Mouse (Mus musculus) embryonic facial prominence, embryonic 11.5 days (tissue): Measurements from ENCODE around the gene Upk3a. TPM values are rescaled to one million over a fixed set of nuclear protein-coding genes. Genes with fewer than 3 reads are reported as not detected.

ENCODE experiments used
- ATAC-seq: fragments of 200-750 bp; cut with Nextera tagmentation; replicated peaks from 2 replicates; pipeline ENCODE4 v1.8.0; 2017; ENCODE audit warnings: low read depth; ENCODE audit not compliant: insufficient number of reproducible peaks, low FRiP score, low TSS enrichment
- DNase-seq: peaks from one replicate; pipeline ENCODE4 v3.0.0-alpha.2; 2015; ENCODE audit warnings: low spot score
- H3K27ac ChIP-seq: fragments of 300-500 bp; sonication (generic); replicated peaks from 2 replicates; pipeline ENCODE4 v1.5.1; 2014; ENCODE audit warnings: mild to moderate bottlenecking, low read depth, low read length, control low read depth
- H3K27me3 ChIP-seq: fragments of 300-500 bp; sonication (generic); 2 replicates; pipeline ENCODE4 v1.6.1; 2014; ENCODE audit warnings: mild to moderate bottlenecking, low read length, moderate library complexity, mixed read lengths; ENCODE audit not compliant: control insufficient read depth, insufficient read depth
- H3K36me3 ChIP-seq: fragments of 300-500 bp; sonication (generic); replicated peaks from 2 replicates; pipeline ENCODE4 v1.6.1; 2014; ENCODE audit warnings: low read depth, mild to moderate bottlenecking, low read length, moderate library complexity, mixed read lengths; ENCODE audit not compliant: control insufficient read depth, insufficient read depth
- H3K4me1 ChIP-seq: fragments of 300-500 bp; sonication (generic); 2 replicates; pipeline ENCODE4 v1.6.1; 2014; ENCODE audit warnings: low read length, mixed read lengths; ENCODE audit not compliant: control insufficient read depth, insufficient read depth
- H3K4me2 ChIP-seq: fragments of 300-500 bp; sonication (generic); 2 replicates; pipeline ENCODE4 v1.6.1; 2014; ENCODE audit warnings: low read depth, mild to moderate bottlenecking, control low read depth, low read length, moderate library complexity
- H3K4me3 ChIP-seq: fragments of 300-500 bp; sonication (generic); 2 replicates; pipeline ENCODE4 v1.5.1; 2014; ENCODE audit warnings: low read depth, low read length, control low read depth
- H3K9ac ChIP-seq: fragments of 300-500 bp; sonication (generic); replicated peaks from 2 replicates; pipeline ENCODE4 v1.6.1; 2014; ENCODE audit warnings: mild to moderate bottlenecking, control low read depth, low read length
- H3K9me3 ChIP-seq: fragments of 300-500 bp; sonication (generic); replicated peaks from 2 replicates; pipeline ENCODE4 v1.6.1; 2016; ENCODE audit warnings: mild to moderate bottlenecking, low read length, inconsistent platforms, mixed read lengths; ENCODE audit not compliant: control insufficient read depth
- WGBS: fragments of 180-500 bp; shearing (Covaris S2); extraction: QIAGEN DNeasy Blood & Tissue Kit; methylation state at CpG from one replicate; pipeline ENCODE4 v1.1.7; 2014; 5-methylcytosine and 5-hydroxymethylcytosine counted together
- polyA plus RNA-seq: library from polyadenylated mRNA; unstranded; fragments of >200 nt; fragmentation: Nextera tagmentation; extraction: Ambion mirVana; gene quantifications from 2 replicates; pipeline ENCODE4 v1.2.1, GENCODE M21; 2014

Upk3a gene
- polyA plus RNA-seq, 1 experiment from 2014 or later, result not detected

- H3K27me3 ChIP-seq, result no peaks in the 10 kb centered on the region
- H3K9me3 ChIP-seq, result no peaks in the 10 kb centered on the region
- DNase-seq (no peak), ATAC-seq (no peak)
- H3K4me1 ChIP-seq, result no peaks in the 10 kb centered on the region
- H3K4me3 ChIP-seq, result no peak overlapping the region
- H3K4me2 ChIP-seq, result no peak overlapping the region
- no peaks in the 10 kb centered on the region for H3K36me3 ChIP-seq
- no peak overlapping the region for H3K9ac ChIP-seq
- no peak overlapping the region for H3K27ac ChIP-seq
- WGBS, result 89% methylated on average over 14 of the region's 14 CpGs
Measured at GRCm38 (mm10) chr15:85046230-85046950, 29.4 kb downstream of the Upk3a start.

GRCm38 (mm10) chr15:85047865-85048264, 30.9 kb downstream of the Upk3a start:
- Histone ChIP-seq H3K4me3 (no peak overlapping the region), H3K4me1 (no peaks in the 10 kb centered on the region), H3K9ac (no peak overlapping the region), H3K27ac (no peak overlapping the region), H3K36me3 (no peaks in the 10 kb centered on the region), H3K4me2 (no peak overlapping the region), H3K27me3 (no peaks in the 10 kb centered on the region), H3K9me3 (no peaks in the 10 kb centered on the region)
- ATAC-seq (no peak), DNase-seq (no peak)
- 87% methylated on average over 4 of the region's 4 CpGs for WGBS

GRCm38 (mm10) chr15:85049758-85050157, 32.8 kb downstream of the Upk3a start:
- Histone ChIP-seq H3K4me3 (no peak overlapping the region), H3K4me1 (no peaks in the 10 kb centered on the region), H3K9ac (no peak overlapping the region), H3K27me3 (no peaks in the 10 kb centered on the region), H3K4me2 (no peak overlapping the region), H3K27ac (no peak overlapping the region), H3K9me3 (no peaks in the 10 kb centered on the region), H3K36me3 (no peaks in the 10 kb centered on the region)
- no peak for ATAC-seq
- no peak for DNase-seq
- WGBS, result 100% methylated on average over 1 of the region's 1 CpGs

GRCm38 (mm10) chr15:85054098-85054497, 37.2 kb downstream of the Upk3a start:
- no peaks in the 10 kb centered on the region for H3K4me1 ChIP-seq
- H3K4me3 ChIP-seq, result no peak overlapping the region
- H3K27ac ChIP-seq, result no peak overlapping the region
- H3K27me3 ChIP-seq, result no peaks in the 10 kb centered on the region
- 91% methylated on average over 3 of the region's 3 CpGs for WGBS
- H3K9me3 ChIP-seq, result no peaks in the 10 kb centered on the region
- no peak for DNase-seq
- H3K36me3 ChIP-seq, result no peaks in the 10 kb centered on the region
- no peak overlapping the region for H3K4me2 ChIP-seq
- ATAC-seq, result no peak
- H3K9ac ChIP-seq, result no peak overlapping the region

GRCm38 (mm10) chr15:85055186-85055585, 38.2 kb downstream of the Upk3a start:
- Histone ChIP-seq H3K36me3 (no peaks in the 10 kb centered on the region), H3K4me2 (no peak overlapping the region), H3K4me3 (no peak overlapping the region), H3K9me3 (no peaks in the 10 kb centered on the region), H3K27ac (no peak overlapping the region), H3K4me1 (no peaks in the 10 kb centered on the region), H3K9ac (no peak overlapping the region), H3K27me3 (no peaks in the 10 kb centered on the region)
- WGBS, result 85% methylated on average over 4 of the region's 4 CpGs
- DNase-seq (no peak), ATAC-seq (no peak)

GRCm38 (mm10) chr15:85063421-85063820, 46.5 kb downstream of the Upk3a start:
- ATAC-seq (no peak), DNase-seq (no peak)
- Histone ChIP-seq H3K4me2 (no peak overlapping the region), H3K9me3 (no peaks in the 10 kb centered on the region), H3K4me3 (no peak overlapping the region), H3K27ac (no peak overlapping the region), H3K36me3 (no peaks in the 10 kb centered on the region), H3K27me3 (no peaks in the 10 kb centered on the region), H3K9ac (no peak overlapping the region), H3K4me1 (no peaks in the 10 kb centered on the region)
- 91% methylated on average over 2 of the region's 2 CpGs for WGBS

- Histone ChIP-seq H3K4me1 (no peaks in the 10 kb centered on the region), H3K4me3 (no peak overlapping the region), H3K36me3 (no peaks in the 10 kb centered on the region), H3K9me3 (no peaks in the 10 kb centered on the region), H3K4me2 (no peak overlapping the region), H3K9ac (no peak overlapping the region), H3K27me3 (no peaks in the 10 kb centered on the region), H3K27ac (no peak overlapping the region)
- DNase-seq (peak; percentile 80), ATAC-seq (no peak)
- 40% methylated on average over 2 of the region's 2 CpGs for WGBS
Measured at GRCm38 (mm10) chr15:85070561-85070960, 53.6 kb downstream of the Upk3a start.
